Mouse (Mus musculus) myocyte (in vitro differentiated cells): ENCODE results near the gene Rusc2. TPM values are rescaled to one million over a fixed set of nuclear protein-coding genes. Genes with fewer than 3 reads are reported as not detected.

Experiments
- H3K27me3 ChIP-seq: one replicate; pipeline ENCODE4 v1.6.1; 2011; ENCODE audit not compliant: control insufficient read depth, insufficient read depth, insufficient read length
- H3K36me3 ChIP-seq: one replicate; pipeline ENCODE4 v1.6.1; 2011; ENCODE audit not compliant: control insufficient read depth, insufficient read depth
- H3K4me2 ChIP-seq: one replicate; pipeline ENCODE4 v1.6.1; 2011; ENCODE audit warnings: low read depth, control low read depth
- H3K4me3 ChIP-seq: one replicate; pipeline ENCODE4 v1.5.1; 2011; ENCODE audit warnings: mild to moderate bottlenecking, control low read depth, moderate library complexity
- H3K79me2 ChIP-seq: one replicate; pipeline ENCODE4 v1.6.1; 2011; ENCODE audit not compliant: control insufficient read depth, insufficient read depth
- H3ac ChIP-seq: one replicate; pipeline ENCODE4 v1.6.1; 2011; ENCODE audit not compliant: control insufficient read depth, insufficient read length
- CEBPB ChIP-seq: IDR thresholded peaks from 2 replicates; pipeline ENCODE4 v1.6.1; 2011; ENCODE audit warnings: mild to moderate bottlenecking, moderate library complexity; ENCODE audit not compliant: poor library complexity, insufficient read depth, severe bottlenecking
- E2F4 ChIP-seq: IDR thresholded peaks from one replicate; pipeline ENCODE4 v1.6.1; 2011; ENCODE audit warnings: mild to moderate bottlenecking, control low read depth, moderate library complexity; ENCODE audit not compliant: insufficient read depth
- MAX ChIP-seq: IDR thresholded peaks from one replicate; pipeline ENCODE4 v1.6.1; 2011; ENCODE audit warnings: low read depth, mild to moderate bottlenecking, control low read depth
- MYOD1 ChIP-seq, 3 experiments: IDR thresholded peaks; one replicate each; pipeline ENCODE4 v1.6.1; 2011; ENCODE audit warnings: control low read depth in 2 of 3, low read depth in 2 of 3, mild to moderate bottlenecking in 2 of 3, moderate library complexity in 1 of 3; ENCODE audit not compliant: insufficient read length in 2 of 3, control insufficient read depth in 1 of 3
- MYOG ChIP-seq, 3 experiments: IDR thresholded peaks; one replicate each; pipeline ENCODE4 v1.6.1; 2011; ENCODE audit warnings: control low read depth in 2 of 3, low read depth in 2 of 3, mild to moderate bottlenecking in 2 of 3; ENCODE audit not compliant: insufficient read length in 2 of 3, control insufficient read depth in 1 of 3, insufficient read depth in 1 of 3
- POLR2A ChIP-seq: IDR thresholded peaks from one replicate; pipeline ENCODE4 v1.6.1; 2011; ENCODE audit warnings: low read depth, mild to moderate bottlenecking, control low read depth, moderate library complexity; ENCODE audit not compliant: insufficient read length
- POLR2AphosphoS2 ChIP-seq: IDR thresholded peaks from one replicate; pipeline ENCODE4 v1.6.1; 2011; ENCODE audit warnings: low read depth, control low read depth; ENCODE audit not compliant: insufficient read length
- REST ChIP-seq: IDR thresholded peaks from one replicate; pipeline ENCODE4 v1.6.1; 2011; ENCODE audit warnings: mild to moderate bottlenecking, control low read depth, moderate library complexity; ENCODE audit not compliant: insufficient read depth, insufficient read length
- SRF ChIP-seq: IDR thresholded peaks from one replicate; pipeline ENCODE4 v1.6.1; 2011; ENCODE audit warnings: low read depth; ENCODE audit not compliant: control insufficient read depth, insufficient read length
- TCF12 ChIP-seq: IDR thresholded peaks from one replicate; pipeline ENCODE4 v1.6.1; 2011; ENCODE audit warnings: mild to moderate bottlenecking, control low read depth; ENCODE audit not compliant: poor library complexity, insufficient read depth, severe bottlenecking
- TCF3 ChIP-seq: IDR thresholded peaks from one replicate; pipeline ENCODE4 v1.6.1; 2011; ENCODE audit warnings: low read depth, control low read depth; ENCODE audit not compliant: insufficient read length
- USF1 ChIP-seq: IDR thresholded peaks from one replicate; pipeline ENCODE4 v1.6.1; 2011; ENCODE audit warnings: low read depth, mild to moderate bottlenecking, control low read depth, moderate library complexity
- polyA plus RNA-seq: library from polyadenylated mRNA; unstranded; fragments of >200 nt; fragmentation: generic; extraction: Trizol; gene quantifications from one replicate; pipeline ENCODE4 v1.2.1, GENCODE M21; 2012; ENCODE audit warnings: missing spikeins

Rusc2 gene
- polyA plus RNA-seq, 1 experiment: 28.2 TPM

DNA sequence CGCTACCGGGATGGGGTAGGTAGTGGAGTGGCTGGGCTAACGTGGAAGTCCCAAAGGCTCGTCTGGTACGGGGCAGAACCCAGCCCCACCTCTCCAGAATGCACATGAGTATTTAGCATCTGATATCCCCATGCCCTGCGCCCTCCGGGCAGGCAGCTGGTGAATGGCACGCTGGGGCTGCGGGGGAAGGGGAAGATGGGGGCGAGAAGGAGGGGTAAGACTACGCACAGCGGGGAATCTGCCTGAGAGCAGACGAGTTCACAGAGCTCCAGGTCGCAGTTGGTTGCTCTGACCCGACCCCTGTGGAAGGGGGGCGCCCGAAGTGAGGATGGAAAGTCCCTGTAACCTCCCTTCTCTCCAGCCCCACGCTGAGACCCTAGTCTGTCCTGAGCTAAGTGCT is 71.6 kb downstream of the Rusc2 start:
- H3K36me3 ChIP-seq: no peaks in the 10 kb centered on the region
- H3K79me2 ChIP-seq: no peaks in the 10 kb centered on the region
- H3K27me3 ChIP-seq: no peaks in the 10 kb centered on the region
- H3ac ChIP-seq: no peak overlapping the region
- peak overlapping the region; percentile 57 for H3K4me2 ChIP-seq
- TF ChIP-seq E2F4 (no peak), SRF (no peak), MAX (no peak), POLR2AphosphoS2 (no peak), TCF3 (no peak), POLR2A (no peak), MYOG (IDR thresholded peaks at IDR 0.05; ENCODE audit: control insufficient read depth in 1 of 3, insufficient read depth in 1 of 3, insufficient read length in 2 of 3, low read depth in 2 of 3) (peak in 1 of 3 experiments; percentile 31), USF1 (no peak)
- no peak overlapping the region for H3K4me3 ChIP-seq

DNA sequence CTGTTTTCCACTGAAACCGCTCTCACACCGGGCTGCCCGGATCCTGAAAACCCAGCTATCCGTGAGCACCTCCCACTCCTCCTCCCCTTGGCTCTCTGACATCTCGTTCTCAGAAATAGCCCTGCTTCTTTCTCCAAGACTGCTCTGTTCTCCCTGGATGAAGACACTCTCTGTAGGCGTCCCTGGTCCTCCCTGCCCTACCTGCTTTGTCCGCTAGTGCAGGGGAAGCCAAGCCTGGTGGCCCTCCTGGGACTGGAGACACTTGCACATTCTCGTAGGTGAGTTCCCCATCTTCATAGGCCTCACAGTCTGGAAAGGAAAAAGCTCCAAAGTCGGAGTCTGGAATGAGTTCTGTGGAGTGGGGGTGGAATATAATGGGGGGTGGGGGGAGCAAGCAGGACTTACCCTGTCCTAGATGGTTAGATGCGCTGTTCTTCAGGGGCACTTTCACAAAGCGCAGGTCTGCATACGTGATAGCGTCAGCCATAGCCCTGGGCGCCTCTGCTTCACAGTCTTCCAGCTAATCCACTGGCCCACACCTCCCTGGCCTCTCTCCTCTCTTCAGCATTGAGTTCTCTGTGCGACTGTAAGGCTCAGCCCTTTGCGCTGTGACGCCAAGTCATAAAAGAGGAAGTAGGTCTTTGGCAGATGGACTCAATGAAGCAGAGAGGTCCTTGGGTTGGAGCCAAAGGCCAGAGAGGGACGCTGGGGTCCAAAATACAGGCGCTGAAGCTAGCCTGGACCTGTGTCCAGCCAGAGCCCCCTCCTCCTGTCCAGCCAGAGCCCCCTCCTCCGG is 72.5 kb downstream of the Rusc2 start, which contains the start of gene Cd72:
Cd72 (minus strand) TSS at position 588 of the 796 bp plus-strand sequence.
- no peak within 1 kb of the TSS for H3ac ChIP-seq
- H3K27me3 ChIP-seq: no peaks in the 10 kb centered on the region
- H3K79me2 ChIP-seq: no peaks in the 10 kb centered on the region
- H3K36me3 ChIP-seq: no peaks in the 10 kb centered on the region
- TF ChIP-seq MYOG (IDR thresholded peaks at IDR 0.05; ENCODE audit: control insufficient read depth in 1 of 3, insufficient read depth in 1 of 3, insufficient read length in 2 of 3, low read depth in 2 of 3) (no peak), TCF3 (no peak), MYOD1 (IDR thresholded peaks at IDR 0.05; ENCODE audit: control insufficient read depth in 1 of 3, insufficient read length in 2 of 3, low read depth in 2 of 3) (no peak), TCF12 (no peak), POLR2AphosphoS2 (no peak), POLR2A (no peak), MAX (no peak), CEBPB (no peak), USF1 (no peak), E2F4 (no peak), SRF (no peak), REST (no peak)
- no peak within 1 kb of the TSS for H3K4me3 ChIP-seq
- H3K4me2 ChIP-seq: peak within 1 kb of the TSS; percentile 24

DNA sequence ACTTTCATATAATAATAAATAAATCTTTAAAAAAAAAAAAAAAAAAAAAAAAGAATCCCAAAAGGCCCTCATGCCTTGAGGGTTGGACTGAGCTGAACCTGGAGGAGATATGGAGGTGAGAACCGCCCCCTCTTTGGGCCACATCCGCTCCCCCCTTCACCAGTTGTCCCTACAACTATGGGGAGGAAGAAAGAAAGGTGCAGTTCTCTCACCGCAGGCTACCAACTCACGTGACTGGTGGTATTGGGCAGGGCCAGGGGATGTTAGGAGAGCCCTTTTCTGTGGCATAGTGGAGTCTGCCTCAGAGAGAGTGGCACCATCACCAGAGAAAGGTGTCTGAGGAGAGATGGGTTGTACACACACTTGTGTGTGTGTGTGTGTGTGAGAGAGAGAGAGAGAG is 74.7 kb downstream of the Rusc2 start:
- Histone ChIP-seq H3K36me3 (no peaks in the 10 kb centered on the region), H3K79me2 (no peaks in the 10 kb centered on the region), H3ac (no peak overlapping the region), H3K4me3 (no peak overlapping the region), H3K27me3 (no peaks in the 10 kb centered on the region), H3K4me2 (no peak overlapping the region)
- TF ChIP-seq MYOD1 (IDR thresholded peaks at IDR 0.05; ENCODE audit: control insufficient read depth in 1 of 3, insufficient read length in 2 of 3, low read depth in 2 of 3) (no peak), SRF (no peak), TCF12 (no peak), TCF3 (no peak), USF1 (no peak), POLR2A (no peak), E2F4 (no peak), CEBPB (no peak), MYOG (IDR thresholded peaks at IDR 0.05; ENCODE audit: control insufficient read depth in 1 of 3, insufficient read depth in 1 of 3, insufficient read length in 2 of 3, low read depth in 2 of 3) (no peak), POLR2AphosphoS2 (no peak), REST (no peak), MAX (no peak)

DNA sequence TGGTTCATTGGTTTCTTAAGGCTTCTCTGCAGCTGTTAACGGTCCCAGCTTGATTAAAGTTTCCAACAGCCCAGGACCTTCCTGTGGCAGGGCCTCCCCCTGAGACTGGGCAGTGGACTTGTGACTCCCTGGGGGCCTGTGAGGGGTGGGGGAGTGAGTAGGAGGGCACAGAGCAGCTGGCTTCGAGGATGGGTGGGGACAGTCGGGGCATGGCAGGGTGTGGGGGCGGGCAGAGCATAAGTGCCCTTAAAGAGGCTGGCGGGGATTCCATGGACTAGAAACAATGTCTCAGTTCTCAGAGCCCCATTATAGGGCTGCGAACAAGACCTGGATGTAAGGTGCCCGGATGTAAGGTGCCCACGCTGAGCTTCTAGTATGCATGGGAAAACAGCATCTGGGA is 75.3 kb downstream of the Rusc2 start:
- Histone ChIP-seq H3ac (no peak overlapping the region), H3K36me3 (no peaks in the 10 kb centered on the region), H3K4me2 (no peak overlapping the region), H3K27me3 (no peaks in the 10 kb centered on the region), H3K79me2 (no peaks in the 10 kb centered on the region), H3K4me3 (no peak overlapping the region)
- TF ChIP-seq MYOD1 (IDR thresholded peaks at IDR 0.05; ENCODE audit: control insufficient read depth in 1 of 3, insufficient read length in 2 of 3, low read depth in 2 of 3): peak in 2 of 3 experiments; percentile 48 to 90
- no peak for TF ChIP-seq USF1
- TF ChIP-seq MYOG (IDR thresholded peaks at IDR 0.05; ENCODE audit: control insufficient read depth in 1 of 3, insufficient read depth in 1 of 3, insufficient read length in 2 of 3, low read depth in 2 of 3): peak in 1 of 3 experiments; percentile 86

DNA sequence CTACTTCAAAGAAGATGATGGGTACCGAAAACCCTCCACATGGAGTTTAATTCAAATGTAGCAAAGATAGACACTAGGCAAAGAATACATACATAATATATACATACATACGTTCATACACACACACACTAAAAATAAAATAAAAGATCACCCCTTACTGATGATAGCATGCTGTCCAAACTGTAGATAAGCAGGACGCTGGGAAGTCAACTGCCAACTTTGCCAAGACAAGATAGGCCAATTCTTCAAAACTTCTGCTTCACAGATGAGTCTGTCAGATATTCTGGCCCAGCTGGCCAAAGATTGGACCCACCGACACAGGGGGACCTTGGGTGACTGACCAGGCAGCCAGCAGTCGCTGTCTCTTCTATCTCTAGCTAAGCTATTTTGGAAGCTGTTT is 81.3 kb downstream of the Rusc2 start:
- TF ChIP-seq TCF3 (no peak), REST (no peak), MYOD1 (IDR thresholded peaks at IDR 0.05; ENCODE audit: control insufficient read depth in 1 of 3, insufficient read length in 2 of 3, low read depth in 2 of 3) (no peak), CEBPB (no peak), POLR2A (no peak), SRF (no peak), USF1 (no peak), MYOG (IDR thresholded peaks at IDR 0.05; ENCODE audit: control insufficient read depth in 1 of 3, insufficient read depth in 1 of 3, insufficient read length in 2 of 3, low read depth in 2 of 3) (no peak), POLR2AphosphoS2 (no peak), MAX (no peak)
- H3K4me3 ChIP-seq: no peak overlapping the region
- no peaks in the 10 kb centered on the region for H3K36me3 ChIP-seq
- no peaks in the 10 kb centered on the region for H3K79me2 ChIP-seq
- H3K4me2 ChIP-seq: no peak overlapping the region
- H3K27me3 ChIP-seq: no peaks in the 10 kb centered on the region
- H3ac ChIP-seq: no peak overlapping the region
